Mouse (Mus musculus) MEL (cell line): ENCODE data around the gene Dhps.

Experiments
- BHLHE40 ChIP-seq: IDR thresholded peaks from 2 replicates; pipeline ENCODE4 v1.6.1; 2012; ENCODE audit warnings: low read depth, mild to moderate bottlenecking, inconsistent platforms, low read length, improper control_type of control experiment, borderline replicate concordance
- CTCF ChIP-seq, 3 experiments: IDR thresholded peaks in 2 of 3; conservative IDR thresholded peaks in 1 of 3; 2 replicates each; pipeline ENCODE4 v1.5.1; 2011 to 2012; ENCODE audit warnings: low read length in 3 of 3, low read depth in 2 of 3, mild to moderate bottlenecking in 2 of 3, improper control_type of control experiment in 1 of 3, inconsistent platforms in 1 of 3, mixed read lengths in 1 of 3, moderate library complexity in 1 of 3; ENCODE audit not compliant: control insufficient read depth in 1 of 3, insufficient read depth in 1 of 3, poor library complexity in 1 of 3, severe bottlenecking in 1 of 3
- E2F4 ChIP-seq: IDR thresholded peaks from 2 replicates; pipeline ENCODE4 v1.6.1; 2011; ENCODE audit warnings: low read depth, low read length, improper control_type of control experiment, borderline replicate concordance
- EP300 ChIP-seq, 2 experiments: IDR thresholded peaks; 2 replicates each; pipeline ENCODE4 v1.6.1; 2011; ENCODE audit warnings: improper control_type of control experiment in 2 of 2, low read length in 2 of 2, low read depth in 1 of 2, mild to moderate bottlenecking in 1 of 2
- GABPA ChIP-seq: IDR thresholded peaks from 2 replicates; pipeline ENCODE4 v1.6.1; 2012; ENCODE audit warnings: low read depth, mild to moderate bottlenecking, inconsistent platforms, low read length, improper control_type of control experiment, moderate library complexity
- KAT2A ChIP-seq: conservative IDR thresholded peaks from 2 replicates; pipeline ENCODE4 v1.6.1; 2012; ENCODE audit warnings: low read depth, low read length, improper control_type of control experiment, inconsistent platforms
- MYC ChIP-seq: IDR thresholded peaks from 2 replicates; pipeline ENCODE4 v1.6.1; 2011; ENCODE audit warnings: low read depth, mild to moderate bottlenecking, low read length, improper control_type of control experiment, moderate library complexity
- POLR2A ChIP-seq, 2 experiments: IDR thresholded peaks; 2 replicates each; pipeline ENCODE4 v1.6.1; 2011 to 2012; ENCODE audit warnings: low read length in 2 of 2, mild to moderate bottlenecking in 2 of 2, control low read depth in 1 of 2, improper control_type of control experiment in 1 of 2, low read depth in 1 of 2, moderate library complexity in 1 of 2; ENCODE audit not compliant: control insufficient read depth in 1 of 2, insufficient read depth in 1 of 2, poor library complexity in 1 of 2
- RAD21 ChIP-seq: IDR thresholded peaks from 2 replicates; pipeline ENCODE4 v1.6.1; 2011; ENCODE audit warnings: mild to moderate bottlenecking, low read depth, low read length, improper control_type of control experiment
- SIN3A ChIP-seq: IDR thresholded peaks from 2 replicates; pipeline ENCODE4 v1.6.1; 2012; ENCODE audit warnings: low read length, improper control_type of control experiment, inconsistent platforms
- TAL1 ChIP-seq: IDR thresholded peaks from 2 replicates; pipeline ENCODE4 v1.6.1; 2012; ENCODE audit warnings: mild to moderate bottlenecking, inconsistent platforms, low read length, moderate library complexity, mixed read lengths
- TCF12 ChIP-seq: IDR thresholded peaks from 2 replicates; pipeline ENCODE4 v1.6.1; 2014; ENCODE audit warnings: low read depth, mild to moderate bottlenecking, inconsistent platforms, low read length, improper control_type of control experiment, moderate library complexity
- ZKSCAN1 ChIP-seq: IDR thresholded peaks from 2 replicates; pipeline ENCODE4 v1.6.1; 2012; ENCODE audit warnings: low read depth, mild to moderate bottlenecking, inconsistent platforms, low read length, improper control_type of control experiment, moderate library complexity
- ZMIZ1 ChIP-seq: IDR thresholded peaks from 2 replicates; pipeline ENCODE4 v1.6.1; 2012; ENCODE audit warnings: low read depth, mild to moderate bottlenecking, inconsistent platforms, low read length, improper control_type of control experiment, moderate library complexity

- no peak for TF ChIP-seq CTCF (IDR thresholded peaks at IDR 0.05 in 2 of 3, conservative IDR thresholded peaks at IDR 0.05 in 1 of 3; ENCODE audit: control insufficient read depth in 1 of 3, insufficient read depth in 1 of 3, low read depth in 2 of 3, low read length in 3 of 3, poor library complexity in 1 of 3, severe bottlenecking in 1 of 3)
- no peak for TF ChIP-seq TCF12
- no peak for TF ChIP-seq KAT2A
- no peak for TF ChIP-seq EP300 (IDR thresholded peaks at IDR 0.05; ENCODE audit: low read depth in 1 of 2, low read length in 2 of 2)
- TF ChIP-seq POLR2A (IDR thresholded peaks at IDR 0.05; ENCODE audit: control insufficient read depth in 1 of 2, insufficient read depth in 1 of 2, low read depth in 1 of 2, low read length in 2 of 2, poor library complexity in 1 of 2) = 0 out of 4 replicates have a peak, but pooled peaks of 1 of the 2 experiments have one; percentile 3
- no peak for TF ChIP-seq MYC
- TF ChIP-seq SIN3A = no peak
- no peak for TF ChIP-seq BHLHE40
- TF ChIP-seq ZKSCAN1 = no peak
- TF ChIP-seq E2F4 = no peak
- TF ChIP-seq RAD21 = no peak
- TF ChIP-seq GABPA = no peak
- 0 out of 2 replicates have a peak, but pooled peaks have one; percentile 52 for TF ChIP-seq ZMIZ1
- no peak for TF ChIP-seq TAL1
Observed at GRCm38 (mm10) chr8:85037366-85037680, 34.2 kb upstream of the Dhps start.
